Mouse (Mus musculus): ENCODE data around the gene Mettl7a2. TPM values are rescaled to one million over a fixed set of nuclear protein-coding genes. Genes with fewer than 3 reads are reported as not detected.
"Not testable (repeated sequence)": the region's sequence is repeated elsewhere in the genome, so short reads cannot be mapped to it uniquely, and the experiment has no call there.

The Mettl7a2 gene
- total and polyA plus RNA-seq, 3 experiments, result 2.2 to 3.1 (median 2.4) TPM

DNA sequence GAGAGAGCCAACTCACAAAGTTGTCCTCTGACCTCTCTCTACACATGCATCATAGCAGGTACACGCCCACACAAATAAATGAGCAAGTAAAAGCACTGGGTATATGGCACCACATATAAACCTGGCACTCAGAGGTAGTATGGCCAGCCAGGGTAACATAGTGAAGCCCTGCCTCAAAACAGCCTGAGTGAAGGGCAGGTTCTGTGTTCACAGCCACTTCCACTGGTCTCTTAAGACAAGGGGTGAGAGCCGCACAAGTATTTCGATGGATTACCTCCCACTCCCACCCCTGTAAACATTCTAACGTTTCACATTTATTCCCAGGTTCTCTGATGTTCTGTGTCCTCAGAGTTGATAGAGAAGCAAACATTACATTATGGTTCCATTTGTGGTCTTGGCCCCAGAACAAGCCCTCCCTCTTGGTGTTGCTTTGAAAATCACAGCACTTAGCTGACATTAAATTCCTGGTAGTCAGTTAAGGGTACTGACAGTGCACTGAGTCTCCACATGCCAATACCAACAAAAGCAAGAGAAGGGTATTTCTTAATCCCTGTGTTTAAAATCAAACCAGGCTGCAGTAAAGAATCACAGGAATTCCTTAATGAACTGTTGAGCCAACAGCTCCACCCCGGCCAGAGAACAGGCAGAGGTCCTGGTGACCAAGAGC lies 11.6 kb upstream of the Mettl7a2 start:
- H3K4me3 ChIP-seq (ENCODE audit: low read depth, low read length); H3K9me3 ChIP-seq (replicated peaks); DNase-seq (ENCODE audit: low spot score); H3K4me1 ChIP-seq (ENCODE audit: insufficient read depth, low read depth, low read length); H3K27me3 ChIP-seq (ENCODE audit: insufficient read depth, low read length); ATAC-seq (ENCODE audit: extremely low read depth, insufficient number of reproducible peaks, low FRiP score, poor library complexity, severe bottlenecking); H3K36me3 ChIP-seq (replicated peaks): not testable (repeated sequence)

DNA sequence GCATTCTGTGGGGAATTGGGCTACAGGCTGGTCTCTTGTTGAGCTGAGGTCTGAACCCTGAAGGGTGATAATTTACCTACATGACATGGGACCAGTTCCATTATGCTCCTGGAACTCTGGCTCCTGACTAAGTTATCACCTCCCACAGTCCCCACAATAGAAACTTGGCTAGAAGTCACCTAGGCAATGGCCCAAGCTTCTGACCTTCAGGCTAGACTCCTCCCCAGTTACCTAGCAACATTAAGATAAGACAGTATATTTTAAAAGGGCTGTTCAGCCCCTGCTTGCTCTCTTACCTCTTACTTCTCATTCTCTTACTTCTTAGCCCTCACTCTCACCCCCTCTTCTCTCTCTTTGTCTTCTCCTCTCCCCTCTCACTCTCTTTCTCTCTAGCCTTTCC lies 7.5 kb upstream of the Mettl7a2 start:
- ATAC-seq (ENCODE audit: extremely low read depth, insufficient number of reproducible peaks, low FRiP score, poor library complexity, severe bottlenecking) (no peak), DNase-seq (ENCODE audit: low spot score) (no peak)
- TF ChIP-seq POLR2AphosphoS5 (IDR thresholded peaks at IDR 0.05; ENCODE audit: insufficient replicate concordance, low read depth, low read length) (no peak), CTCF (IDR thresholded peaks at IDR 0.05; ENCODE audit: low read depth, low read length) (no peak), TAL1 (conservative IDR thresholded peaks at IDR 0.05; ENCODE audit: low read depth, low read length) (no peak), GATA2 (IDR thresholded peaks at IDR 0.05; ENCODE audit: borderline replicate concordance, low read depth, low read length) (no peak)

GRCm38 (mm10) chr15:100346761-100347160 lies 6.2 kb upstream of the Mettl7a2 start:
- DNase-seq (ENCODE audit: low spot score) (no peak), ATAC-seq (ENCODE audit: extremely low read depth, insufficient number of reproducible peaks, low FRiP score, poor library complexity, severe bottlenecking) (no peak)
- Histone ChIP-seq H3K27me3 (ENCODE audit: insufficient read depth, low read length) (peaks cover 14% of the 10 kb centered on the region), H3K36me3 (replicated peaks) (no peaks in the 10 kb centered on the region), H3K4me1 (ENCODE audit: insufficient read depth, low read depth, low read length) (peaks cover 2% of the 10 kb centered on the region; the same call in 1 of the 2 replicates), H3K4me3 (ENCODE audit: low read depth, low read length) (no peak overlapping the region), H3K9me3 (replicated peaks) (no peaks in the 10 kb centered on the region)
- TF ChIP-seq GATA1 (IDR thresholded peaks at IDR 0.05; ENCODE audit: borderline replicate concordance, low read length), result no peak
- no peak for TF ChIP-seq CTCF (IDR thresholded peaks at IDR 0.05; ENCODE audit: low read depth, low read length)
- TF ChIP-seq TAL1 (conservative IDR thresholded peaks at IDR 0.05; ENCODE audit: low read depth, low read length), result no peak
- TF ChIP-seq GATA2 (IDR thresholded peaks at IDR 0.05; ENCODE audit: borderline replicate concordance, low read depth, low read length), result no peak

More for the DNA sequence above, 7.5 kb upstream of the Mettl7a2 start:
- H3K9me3 ChIP-seq (replicated peaks), result no peaks in the 10 kb centered on the region
- H3K4me1 ChIP-seq (ENCODE audit: insufficient read depth, low read depth, low read length), result peaks cover 2% of the 10 kb centered on the region; the same call in 1 of the 2 replicates
- H3K4me3 ChIP-seq (ENCODE audit: low read depth, low read length), result no peak overlapping the region
- H3K36me3 ChIP-seq (replicated peaks), result no peaks in the 10 kb centered on the region
- peaks cover 11% of the 10 kb centered on the region for H3K27me3 ChIP-seq (ENCODE audit: insufficient read depth, low read length)

- H3K9me3 ChIP-seq (replicated peaks), result no peaks in the 10 kb centered on the region
- no peak for TF ChIP-seq POLR2AphosphoS5 (IDR thresholded peaks at IDR 0.05; ENCODE audit: insufficient replicate concordance, low read depth, low read length)
- TF ChIP-seq TAL1 (conservative IDR thresholded peaks at IDR 0.05; ENCODE audit: low read depth, low read length), result no peak
- no peak for TF ChIP-seq GATA2 (IDR thresholded peaks at IDR 0.05; ENCODE audit: borderline replicate concordance, low read depth, low read length)
- no peak for TF ChIP-seq CTCF (IDR thresholded peaks at IDR 0.05; ENCODE audit: low read depth, low read length)
- no peak for TF ChIP-seq GATA1 (IDR thresholded peaks at IDR 0.05; ENCODE audit: borderline replicate concordance, low read length)
- ATAC-seq (ENCODE audit: extremely low read depth, insufficient number of reproducible peaks, low FRiP score, poor library complexity, severe bottlenecking), result no peak
- H3K4me1 ChIP-seq (ENCODE audit: insufficient read depth, low read depth, low read length), result peaks cover 2% of the 10 kb centered on the region; the same call in 1 of the 2 replicates
- H3K27me3 ChIP-seq (ENCODE audit: insufficient read depth, low read length), result peaks cover 16% of the 10 kb centered on the region
- DNase-seq (ENCODE audit: low spot score), result no peak
- H3K36me3 ChIP-seq (replicated peaks), result no peaks in the 10 kb centered on the region
- H3K4me3 ChIP-seq (ENCODE audit: low read depth, low read length), result no peak overlapping the region
Measured at GRCm38 (mm10) chr15:100349496-100349895, 3.5 kb upstream of the Mettl7a2 start.

DNA sequence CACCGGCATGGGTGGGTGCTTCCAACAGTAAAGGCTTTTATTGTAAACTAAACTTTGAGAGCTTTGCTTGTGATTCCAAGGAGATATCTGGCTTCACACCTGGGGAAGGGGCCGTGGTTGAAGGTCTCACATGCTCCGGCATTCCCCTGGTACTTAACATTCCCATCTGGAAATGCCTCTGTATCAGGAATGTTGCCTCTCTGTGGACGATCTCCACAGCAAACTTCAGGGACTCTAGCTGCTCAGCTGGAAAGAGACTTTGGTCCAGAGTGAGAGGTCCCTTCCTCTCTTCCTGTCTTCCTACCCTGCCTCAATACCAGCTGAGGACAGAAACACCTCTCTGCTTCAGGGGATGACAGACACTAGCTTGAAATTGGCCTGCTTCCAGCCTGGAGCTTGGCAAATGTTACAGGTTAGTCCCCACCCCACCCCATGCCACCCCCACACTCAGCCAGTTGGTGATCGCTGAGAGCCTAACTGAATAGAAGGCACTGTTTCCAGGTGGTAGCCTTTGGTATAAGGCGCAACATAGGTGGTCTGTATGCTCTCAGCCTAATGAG lies 1.4 kb upstream of the Mettl7a2 start:
- ATAC-seq (ENCODE audit: extremely low read depth, insufficient number of reproducible peaks, low FRiP score, poor library complexity, severe bottlenecking) (no peak), DNase-seq (ENCODE audit: low spot score) (no peak)
- H3K9me3 ChIP-seq (replicated peaks), result no peaks in the 10 kb centered on the region
- peaks cover 16% of the 10 kb centered on the region for H3K27me3 ChIP-seq (ENCODE audit: insufficient read depth, low read length)
- no peak for TF ChIP-seq POLR2AphosphoS5 (IDR thresholded peaks at IDR 0.05; ENCODE audit: insufficient replicate concordance, low read depth, low read length)
- no peak for TF ChIP-seq GATA2 (IDR thresholded peaks at IDR 0.05; ENCODE audit: borderline replicate concordance, low read depth, low read length)
- no peak for TF ChIP-seq CTCF (IDR thresholded peaks at IDR 0.05; ENCODE audit: low read depth, low read length)
- TF ChIP-seq TAL1 (conservative IDR thresholded peaks at IDR 0.05; ENCODE audit: low read depth, low read length), result no peak
- TF ChIP-seq GATA1 (IDR thresholded peaks at IDR 0.05; ENCODE audit: borderline replicate concordance, low read length), result no peak
- H3K4me1 ChIP-seq (ENCODE audit: insufficient read depth, low read depth, low read length), result peaks cover 2% of the 10 kb centered on the region; the same call in 1 of the 2 replicates
- no peak overlapping the region for H3K4me3 ChIP-seq (ENCODE audit: low read depth, low read length)
- H3K36me3 ChIP-seq (replicated peaks), result no peaks in the 10 kb centered on the region

DNA sequence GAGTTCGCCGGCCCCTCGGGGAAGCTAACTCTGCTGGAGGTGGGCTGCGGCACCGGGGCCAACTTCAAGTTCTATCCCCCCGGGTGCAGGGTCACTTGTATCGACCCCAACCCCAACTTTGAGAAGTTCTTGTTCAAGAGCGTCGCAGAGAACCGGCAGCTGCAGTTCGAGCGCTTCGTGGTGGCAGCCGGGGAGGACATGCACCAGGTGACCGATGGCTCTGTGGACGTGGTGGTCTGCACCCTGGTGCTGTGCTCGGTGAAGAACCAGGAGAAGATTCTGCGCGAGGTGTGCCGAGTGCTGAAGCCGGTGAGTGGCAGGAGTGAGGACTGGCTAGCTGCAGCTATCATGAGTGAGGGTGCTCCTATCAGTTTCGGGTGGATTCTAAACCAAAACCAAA lies 399 bp downstream of the Mettl7a2 start:
- Histone ChIP-seq H3K27me3 (ENCODE audit: insufficient read depth, low read length) (peaks cover 16% of the 10 kb centered on the region), H3K4me3 (ENCODE audit: low read depth, low read length) (peak overlapping the region; percentile 61; the same call in 1 of the 2 replicates)
- not testable (repeated sequence) for H3K36me3 ChIP-seq (replicated peaks); ATAC-seq (ENCODE audit: extremely low read depth, insufficient number of reproducible peaks, low FRiP score, poor library complexity, severe bottlenecking); H3K9me3 ChIP-seq (replicated peaks); H3K4me1 ChIP-seq (ENCODE audit: insufficient read depth, low read depth, low read length); DNase-seq (ENCODE audit: low spot score)

DNA sequence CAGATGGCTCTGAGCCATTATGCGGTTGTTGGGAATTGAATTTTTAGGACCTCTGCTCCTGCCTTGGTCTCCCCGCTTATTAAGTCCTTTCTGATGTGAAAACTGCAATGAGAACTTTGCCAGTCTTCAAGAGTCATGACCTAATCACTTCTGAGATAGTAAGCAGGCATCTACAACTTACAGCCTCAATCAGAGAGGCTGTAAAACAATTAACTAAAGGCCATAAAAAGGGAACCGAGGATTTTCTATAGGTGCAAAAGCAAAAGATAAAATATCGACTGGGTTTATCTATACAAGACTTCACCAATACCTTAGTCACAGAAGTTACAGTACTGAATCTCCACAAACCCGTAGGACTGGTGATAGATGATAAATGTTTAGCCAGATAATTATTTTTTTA lies 2.9 kb downstream of the Mettl7a2 start:
- peaks cover 9% of the 10 kb centered on the region; the same call in 1 of the 2 replicates for H3K27me3 ChIP-seq (ENCODE audit: insufficient read depth, low read length)
- H3K4me3 ChIP-seq (ENCODE audit: low read depth, low read length), result no peak overlapping the region
- H3K4me1 ChIP-seq (ENCODE audit: insufficient read depth, low read depth, low read length), result no peaks in the 10 kb centered on the region
- no peaks in the 10 kb centered on the region for H3K36me3 ChIP-seq (replicated peaks)
- H3K9me3 ChIP-seq (replicated peaks), result no peaks in the 10 kb centered on the region
- no peak for DNase-seq (ENCODE audit: low spot score)
- TF ChIP-seq GATA1 (IDR thresholded peaks at IDR 0.05; ENCODE audit: borderline replicate concordance, low read length), result no peak
- no peak for TF ChIP-seq POLR2AphosphoS5 (IDR thresholded peaks at IDR 0.05; ENCODE audit: insufficient replicate concordance, low read depth, low read length)
- no peak for TF ChIP-seq GATA2 (IDR thresholded peaks at IDR 0.05; ENCODE audit: borderline replicate concordance, low read depth, low read length)
- TF ChIP-seq CTCF (IDR thresholded peaks at IDR 0.05; ENCODE audit: low read depth, low read length), result no peak
- no peak for TF ChIP-seq TAL1 (conservative IDR thresholded peaks at IDR 0.05; ENCODE audit: low read depth, low read length)
- no peak for ATAC-seq (ENCODE audit: extremely low read depth, insufficient number of reproducible peaks, low FRiP score, poor library complexity, severe bottlenecking)

Measured in G1E (cell line).